ENCODE assay signal across 25 mouse cellular contexts in genomic region chr4:144420644-144421043, GRCm38 (mm10). TPM values are rescaled to one million over a fixed set of nuclear protein-coding genes. Genes with fewer than 3 reads are reported as not detected.
DNase-seq lines count a peak whose midpoint lies in the region; ATAC-seq and TF ChIP-seq lines count a peak whose summit lies in the region.
"Had no signal": no experiment of that assay in that cellular context is flagged by ENCODE, and none has a peak within 500 bp of the region (broad histone marks: within the 10 kb centered on the region; RNA-seq: fewer than 3 reads in every experiment).

No protein-coding gene starts in this region.

- no peaks in the 10 kb centered on the region for H3K9me3 ChIP-seq in intestine, postnatal 0 days (ENCODE audit: control insufficient read depth)
- no peaks in the 10 kb centered on the region for H3K9me3 ChIP-seq in intestine, embryonic 16.5 days (ENCODE audit: control insufficient read depth, low read length)
- peaks cover 20% of the 10 kb centered on the region; the same call in 1 of the 2 replicates for H3K9me3 ChIP-seq in midbrain, embryonic 10.5 days (replicated peaks)
- H3K9me3 ChIP-seq: heart, embryonic 15.5 days; intestine, embryonic 15.5 days had no signal

- no peaks in the 10 kb centered on the region for H3K36me3 ChIP-seq in intestine, postnatal 0 days (ENCODE audit: control insufficient read depth, insufficient read depth)
- H3K36me3 ChIP-seq in intestine, embryonic 16.5 days (ENCODE audit: control insufficient read depth, insufficient read depth, low read length) = no peaks in the 10 kb centered on the region
- no peaks in the 10 kb centered on the region for H3K36me3 ChIP-seq in midbrain, embryonic 10.5 days
- H3K36me3 ChIP-seq: embryonic facial prominence, embryonic 12.5 days; heart, embryonic 15.5 days; hindbrain, embryonic 13.5 days; intestine, embryonic 15.5 days had no signal

- ATAC-seq in intestine, postnatal 0 days = no peak
- ATAC-seq in intestine, embryonic 16.5 days = no peak
- peak; percentile 79 for ATAC-seq in granulocyte monocyte progenitor cell, adult 5-6 weeks (replicated peaks; ENCODE audit: poor library complexity, severe bottlenecking)
- ATAC-seq: activated CD4-positive, CD25-positive, alpha-beta regulatory T cell, adult 4 months; intestine, embryonic 15.5 days had no signal

- peak; percentile 15 for DNase-seq in thymus, postnatal 4 days
- DNase-seq in thymus, postnatal 36 days = no peak
- DNase-seq in layer of hippocampus, postnatal 10 days (ENCODE audit: low spot score in 2 of 2) = no peak
- DNase-seq in midbrain, embryonic 10.5 days (ENCODE audit: low spot score) = no peak
- DNase-seq: adrenal gland, postnatal 25 days; cerebellum, postnatal 10 days; kidney, postnatal 25 days; left cerebral cortex, postnatal 4 days; retina, postnatal 1 day; thymus, postnatal 14 days had no signal

- TF ChIP-seq CTCF in intestine, postnatal 0 days (IDR thresholded peaks at IDR 0.05; ENCODE audit: low read depth) = peak; percentile 61

- no peak overlapping the region for H3K4me2 ChIP-seq in intestine, postnatal 0 days (replicated peaks; ENCODE audit: low read depth)
- no peak overlapping the region for H3K4me2 ChIP-seq in intestine, embryonic 16.5 days (ENCODE audit: low read depth, low read length)
- H3K4me2 ChIP-seq: embryonic facial prominence, embryonic 12.5 days; heart, embryonic 15.5 days; hindbrain, embryonic 13.5 days; intestine, embryonic 15.5 days had no signal

- no peak overlapping the region for H3K4me3 ChIP-seq in intestine, postnatal 0 days (ENCODE audit: low read depth, low read length)
- no peak overlapping the region for H3K4me3 ChIP-seq in intestine, embryonic 16.5 days (ENCODE audit: low read length)
- no peak overlapping the region for H3K4me3 ChIP-seq in midbrain, embryonic 10.5 days
- H3K4me3 ChIP-seq: embryonic facial prominence, embryonic 12.5 days; heart, embryonic 15.5 days; hindbrain, embryonic 13.5 days; intestine, embryonic 15.5 days had no signal

- no peaks in the 10 kb centered on the region for H3K27me3 ChIP-seq in intestine, postnatal 0 days (replicated peaks; ENCODE audit: control insufficient read depth, insufficient read depth, low read length)
- no peaks in the 10 kb centered on the region for H3K27me3 ChIP-seq in intestine, embryonic 16.5 days (replicated peaks; ENCODE audit: control insufficient read depth, insufficient read depth, low read length)
- no peaks in the 10 kb centered on the region for H3K27me3 ChIP-seq in midbrain, embryonic 10.5 days (ENCODE audit: low read depth, poor library complexity, severe bottlenecking)
- H3K27me3 ChIP-seq: embryonic facial prominence, embryonic 12.5 days; heart, embryonic 15.5 days; hindbrain, embryonic 13.5 days; intestine, embryonic 15.5 days had no signal

- no peak overlapping the region for H3K27ac ChIP-seq in intestine, postnatal 0 days (ENCODE audit: low read depth, low read length)
- H3K27ac ChIP-seq in intestine, embryonic 16.5 days (ENCODE audit: low read length) = no peak overlapping the region
- no peak overlapping the region for H3K27ac ChIP-seq in midbrain, embryonic 10.5 days (replicated peaks)
- H3K27ac ChIP-seq: embryonic facial prominence, embryonic 12.5 days; heart, embryonic 15.5 days; hindbrain, embryonic 13.5 days; intestine, embryonic 15.5 days had no signal

- H3K9ac ChIP-seq in intestine, postnatal 0 days (ENCODE audit: low read depth, low read length) = no peak overlapping the region
- H3K9ac ChIP-seq in intestine, embryonic 16.5 days (ENCODE audit: low read depth, low read length) = no peak overlapping the region
- H3K9ac ChIP-seq: embryonic facial prominence, embryonic 12.5 days; heart, embryonic 15.5 days; hindbrain, embryonic 13.5 days; intestine, embryonic 15.5 days had no signal

- H3K4me1 ChIP-seq in intestine, postnatal 0 days (replicated peaks; ENCODE audit: control insufficient read depth, insufficient read depth, low read length) = no peaks in the 10 kb centered on the region
- H3K4me1 ChIP-seq in intestine, embryonic 16.5 days (ENCODE audit: control insufficient read depth, insufficient read depth, low read length) = no peaks in the 10 kb centered on the region
- no peaks in the 10 kb centered on the region for H3K4me1 ChIP-seq in midbrain, embryonic 10.5 days
- H3K4me1 ChIP-seq: embryonic facial prominence, embryonic 12.5 days; heart, embryonic 15.5 days; hindbrain, embryonic 13.5 days; intestine, embryonic 15.5 days had no signal

RNA-seq across cellular contexts. Expression of gene Pramef12, which starts 12.4 kb away (rescaled TPM):
- polyA plus RNA-seq in intestine, postnatal 0 days (2015; fragmentation: Nextera tagmentation; extraction: Ambion mirVana) = not detected in 2 replicates
- 0.07 TPM in 1 of 2 replicates, not detected in the other for polyA plus RNA-seq in intestine, embryonic 16.5 days (2015; fragmentation: Nextera tagmentation; extraction: Ambion mirVana)
- not detected in 2 replicates for total RNA-seq in granulocyte monocyte progenitor cell, adult 5-6 weeks (2014; fragmentation: Nextera tagmentation)
- total RNA-seq in granulocyte monocyte progenitor cell, adult 5-6 weeks (2017) = not detected in 2 replicates
- total RNA-seq in layer of hippocampus, postnatal 10 days (2021) = not detected
- polyA plus RNA-seq in midbrain, embryonic 10.5 days (2016; fragmentation: Nextera tagmentation; extraction: Ambion mirVana) = not detected in 2 replicates
- total RNA-seq: adrenal gland, postnatal 25 days; layer of hippocampus, postnatal 14 days; left cerebral cortex, postnatal 4 days; monocyte, adult 5-6 weeks had no signal
- polyA plus RNA-seq: activated CD4-positive, CD25-positive, alpha-beta regulatory T cell, adult 4 months; C2C12; embryonic facial prominence, embryonic 12.5 days; heart, embryonic 15.5 days; hindbrain, embryonic 13.5 days; intestine, embryonic 15.5 days; liver, embryonic 16.5 days; neural tube, embryonic 14.5 days had no signal

RNA-seq across cellular contexts. Expression of gene 1700012P22Rik, which starts 17.9 kb away (rescaled TPM):
- not detected in 2 replicates for polyA plus RNA-seq in intestine, postnatal 0 days (2015; fragmentation: Nextera tagmentation; extraction: Ambion mirVana)
- not detected in 2 replicates for polyA plus RNA-seq in intestine, embryonic 16.5 days (2015; fragmentation: Nextera tagmentation; extraction: Ambion mirVana)
- total RNA-seq in granulocyte monocyte progenitor cell, adult 5-6 weeks (2014; fragmentation: Nextera tagmentation) = not detected in 2 replicates
- not detected in 2 replicates for total RNA-seq in granulocyte monocyte progenitor cell, adult 5-6 weeks (2017)
- total RNA-seq in layer of hippocampus, postnatal 10 days (2021) = not detected
- not detected in 2 replicates for polyA plus RNA-seq in midbrain, embryonic 10.5 days (2016; fragmentation: Nextera tagmentation; extraction: Ambion mirVana)
- total RNA-seq: adrenal gland, postnatal 25 days; left cerebral cortex, postnatal 4 days; monocyte, adult 5-6 weeks had no signal
- polyA plus RNA-seq: activated CD4-positive, CD25-positive, alpha-beta regulatory T cell, adult 4 months; C2C12; embryonic facial prominence, embryonic 12.5 days; heart, embryonic 15.5 days; hindbrain, embryonic 13.5 days; intestine, embryonic 15.5 days; liver, embryonic 16.5 days; neural tube, embryonic 14.5 days; stomach, embryonic 14.5 days had no signal

RNA-seq across cellular contexts. Expression of gene Gm9944, which starts 32.5 kb away (rescaled TPM):
- not detected in 2 replicates for polyA plus RNA-seq in intestine, postnatal 0 days (2015; fragmentation: Nextera tagmentation; extraction: Ambion mirVana)
- polyA plus RNA-seq in intestine, embryonic 16.5 days (2015; fragmentation: Nextera tagmentation; extraction: Ambion mirVana) = not detected in 2 replicates
- not detected in 2 replicates for total RNA-seq in granulocyte monocyte progenitor cell, adult 5-6 weeks (2014; fragmentation: Nextera tagmentation)
- not detected in 2 replicates for total RNA-seq in granulocyte monocyte progenitor cell, adult 5-6 weeks (2017)
- not detected for total RNA-seq in layer of hippocampus, postnatal 10 days (2021)
- polyA plus RNA-seq in midbrain, embryonic 10.5 days (2016; fragmentation: Nextera tagmentation; extraction: Ambion mirVana) = not detected in 2 replicates
- total RNA-seq: adrenal gland, postnatal 25 days; layer of hippocampus, postnatal 14 days; left cerebral cortex, postnatal 4 days; monocyte, adult 5-6 weeks had no signal
- polyA plus RNA-seq: activated CD4-positive, CD25-positive, alpha-beta regulatory T cell, adult 4 months; C2C12; embryonic facial prominence, embryonic 12.5 days; gonadal fat pad, adult 2 months; heart, embryonic 15.5 days; hindbrain, embryonic 13.5 days; intestine, embryonic 15.5 days; liver, embryonic 16.5 days; neural tube, embryonic 14.5 days; stomach, embryonic 14.5 days had no signal

RNA-seq across cellular contexts. Expression of gene Pramef20, which starts 42.9 kb away (rescaled TPM):
- not detected in 2 replicates for polyA plus RNA-seq in intestine, postnatal 0 days (2015; fragmentation: Nextera tagmentation; extraction: Ambion mirVana)
- polyA plus RNA-seq in intestine, embryonic 16.5 days (2015; fragmentation: Nextera tagmentation; extraction: Ambion mirVana) = not detected in 2 replicates
- total RNA-seq in granulocyte monocyte progenitor cell, adult 5-6 weeks (2014; fragmentation: Nextera tagmentation) = not detected in 2 replicates
- total RNA-seq in granulocyte monocyte progenitor cell, adult 5-6 weeks (2017) = not detected in 2 replicates
- not detected for total RNA-seq in layer of hippocampus, postnatal 10 days (2021)
- not detected in 2 replicates for polyA plus RNA-seq in midbrain, embryonic 10.5 days (2016; fragmentation: Nextera tagmentation; extraction: Ambion mirVana)
- total RNA-seq: adrenal gland, postnatal 25 days; layer of hippocampus, postnatal 14 days; left cerebral cortex, postnatal 4 days; monocyte, adult 5-6 weeks had no signal
- polyA plus RNA-seq: activated CD4-positive, CD25-positive, alpha-beta regulatory T cell, adult 4 months; C2C12; embryonic facial prominence, embryonic 12.5 days; gonadal fat pad, adult 2 months; heart, embryonic 15.5 days; hindbrain, embryonic 13.5 days; intestine, embryonic 15.5 days; liver, embryonic 16.5 days; neural tube, embryonic 14.5 days; stomach, embryonic 14.5 days had no signal

RNA-seq across cellular contexts. Expression of gene Aadacl3, which starts 42.9 kb away (rescaled TPM):
- polyA plus RNA-seq in intestine, postnatal 0 days (2015; fragmentation: Nextera tagmentation; extraction: Ambion mirVana) = not detected in 2 replicates
- not detected in 2 replicates for polyA plus RNA-seq in intestine, embryonic 16.5 days (2015; fragmentation: Nextera tagmentation; extraction: Ambion mirVana)
- total RNA-seq in granulocyte monocyte progenitor cell, adult 5-6 weeks (2014; fragmentation: Nextera tagmentation) = not detected in 2 replicates
- not detected in 2 replicates for total RNA-seq in granulocyte monocyte progenitor cell, adult 5-6 weeks (2017)
- total RNA-seq in layer of hippocampus, postnatal 10 days (2021) = not detected
- not detected in 2 replicates for polyA plus RNA-seq in midbrain, embryonic 10.5 days (2016; fragmentation: Nextera tagmentation; extraction: Ambion mirVana)
- total RNA-seq: adrenal gland, postnatal 25 days; layer of hippocampus, postnatal 14 days; left cerebral cortex, postnatal 4 days; monocyte, adult 5-6 weeks had no signal
- polyA plus RNA-seq: activated CD4-positive, CD25-positive, alpha-beta regulatory T cell, adult 4 months; C2C12; embryonic facial prominence, embryonic 12.5 days; gonadal fat pad, adult 2 months; heart, embryonic 15.5 days; hindbrain, embryonic 13.5 days; intestine, embryonic 15.5 days; liver, embryonic 16.5 days; neural tube, embryonic 14.5 days; stomach, embryonic 14.5 days had no signal
